Mouse (Mus musculus): ENCODE data around the gene Slc8a1. TPM values are rescaled to one million over a fixed set of nuclear protein-coding genes. Genes with fewer than 3 reads are reported as not detected.

Slc8a1 gene
- total RNA-seq, 2 experiments from 2014 or later, result 1,020 to 1,023 TPM

GRCm38 (mm10) chr17:81335526-81335925 lies 402.7 kb downstream of the Slc8a1 start:
- no peak for DNase-seq
